Mouse (Mus musculus): ENCODE results near the gene Tob2.

Tob2 gene

GRCm38 (mm10) chr15:81810671-81811598 lies 47.7 kb downstream of the Tob2 start:
- DNase-seq (ENCODE audit: low read depth): peak; percentile 98

GRCm38 (mm10) chr15:81810150-81810549 lies 48.4 kb downstream of the Tob2 start:
- DNase-seq (ENCODE audit: low read depth): peak; percentile 99

- no peak for DNase-seq (ENCODE audit: low read depth)
Measured at GRCm38 (mm10) chr15:81809550-81809949, 49.0 kb downstream of the Tob2 start.

GRCm38 (mm10) chr15:81808799-81809198 lies 49.8 kb downstream of the Tob2 start:
- no peak for DNase-seq (ENCODE audit: low read depth)

- DNase-seq (ENCODE audit: low read depth): no peak
Measured at GRCm38 (mm10) chr15:81806621-81807404, 51.8 kb downstream of the Tob2 start.

- no peak for DNase-seq (ENCODE audit: low read depth)
Measured at GRCm38 (mm10) chr15:81805624-81806023, 53.0 kb downstream of the Tob2 start.

GRCm38 (mm10) chr15:81804883-81805282 lies 53.7 kb downstream of the Tob2 start:
- DNase-seq (ENCODE audit: low read depth): no peak

GRCm38 (mm10) chr15:81804172-81804571 lies 54.4 kb downstream of the Tob2 start:
- DNase-seq (ENCODE audit: low read depth): no peak

- DNase-seq (ENCODE audit: low read depth): no peak
Measured at GRCm38 (mm10) chr15:81803425-81803951, 55.1 kb downstream of the Tob2 start.

- DNase-seq (ENCODE audit: low read depth): no peak
Measured at GRCm38 (mm10) chr15:81802941-81803351, 55.6 kb downstream of the Tob2 start.

GRCm38 (mm10) chr15:81802001-81802890 lies 56.4 kb downstream of the Tob2 start, which contains the start of gene Tef:
TSS of gene Tef (plus strand) at chr15:81802421.
- DNase-seq (ENCODE audit: low read depth): peak; percentile 98

- no peak for DNase-seq (ENCODE audit: low read depth)
Measured at GRCm38 (mm10) chr15:81800391-81800790, 58.2 kb downstream of the Tob2 start.

GRCm38 (mm10) chr15:81798421-81798820 lies 60.2 kb downstream of the Tob2 start:
- no peak for DNase-seq (ENCODE audit: low read depth)

Data from fibroblast of lung, adult 2 months (primary cell).